ENCODE assay signal across 15 mouse cellular contexts in the genomic region with DNA sequence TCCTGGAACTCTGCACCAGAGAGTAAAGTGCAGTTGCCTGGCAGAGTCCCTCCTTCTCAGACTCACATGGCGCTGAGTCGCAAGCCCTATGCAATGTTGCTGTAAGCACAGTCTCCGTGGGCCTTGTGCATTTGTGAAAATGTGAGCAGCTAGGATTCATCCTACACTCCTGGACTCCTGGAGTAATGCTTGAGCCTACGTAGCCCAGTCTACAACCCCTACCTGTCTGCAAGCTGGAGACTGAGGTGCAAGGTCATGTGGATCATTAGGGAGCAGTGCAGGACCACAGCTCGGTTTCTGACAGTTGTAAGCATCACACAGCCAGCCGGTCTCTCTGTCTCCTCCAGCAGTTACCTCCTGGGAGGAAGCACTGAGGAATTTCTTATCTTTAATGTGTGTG.
"Had no signal": no experiment of that assay in that cellular context is flagged by ENCODE, and none has a peak within 500 bp of the region (broad histone marks: within the 10 kb centered on the region; RNA-seq: fewer than 3 reads in every experiment).

No protein-coding gene starts in this region.

- H3K4me1 ChIP-seq: neural tube, embryonic 15.5 days; stomach, embryonic 15.5 days had no signal

- H3K9me3 ChIP-seq: neural tube, embryonic 15.5 days; stomach, embryonic 15.5 days had no signal

- H3K36me3 ChIP-seq: neural tube, embryonic 15.5 days; stomach, embryonic 15.5 days had no signal

- H3K4me3 ChIP-seq: neural tube, embryonic 15.5 days; stomach, embryonic 15.5 days had no signal

- DNase-seq: retina, postnatal 1 day; right cerebral cortex, adult 18-20 months; right cerebral cortex, postnatal 14 days; right cerebral cortex, postnatal 25 days; right cerebral cortex, postnatal 4 days; spleen, adult 18-20 months; thymus, adult 18-20 months; thymus, adult 2 months; thymus, postnatal 14 days; thymus, postnatal 25 days; thymus, postnatal 36 days; thymus, postnatal 4 days had no signal

- H3K27ac ChIP-seq: neural tube, embryonic 15.5 days; stomach, embryonic 15.5 days; stomach, postnatal 0 days had no signal

- H3K9ac ChIP-seq: neural tube, embryonic 15.5 days; stomach, embryonic 15.5 days had no signal

- H3K27me3 ChIP-seq: neural tube, embryonic 15.5 days; stomach, embryonic 15.5 days had no signal

- H3K4me2 ChIP-seq: neural tube, embryonic 15.5 days; stomach, embryonic 15.5 days had no signal
